Mouse (Mus musculus): ENCODE results near the gene Fmnl2.

GRCm38 (mm10) chr2:52984556-52984955 is 126.9 kb downstream of the Fmnl2 start:
- TF ChIP-seq POLR2A (IDR thresholded peaks at IDR 0.05; ENCODE audit: insufficient read length, low read depth) (no peak), SRF (IDR thresholded peaks at IDR 0.05; ENCODE audit: control insufficient read depth, insufficient read length, low read depth) (no peak), MYOD1 (IDR thresholded peaks at IDR 0.05; ENCODE audit: control insufficient read depth in 1 of 3, insufficient read length in 2 of 3, low read depth in 2 of 3) (no peak)

All from myocyte (in vitro differentiated cells).